Mouse (Mus musculus): ENCODE measurements around the gene Ank.
"Not testable (repeated sequence)": the region's sequence is repeated elsewhere in the genome, so short reads cannot be mapped to it uniquely, and the experiment has no call there.

Gene Ank

DNA sequence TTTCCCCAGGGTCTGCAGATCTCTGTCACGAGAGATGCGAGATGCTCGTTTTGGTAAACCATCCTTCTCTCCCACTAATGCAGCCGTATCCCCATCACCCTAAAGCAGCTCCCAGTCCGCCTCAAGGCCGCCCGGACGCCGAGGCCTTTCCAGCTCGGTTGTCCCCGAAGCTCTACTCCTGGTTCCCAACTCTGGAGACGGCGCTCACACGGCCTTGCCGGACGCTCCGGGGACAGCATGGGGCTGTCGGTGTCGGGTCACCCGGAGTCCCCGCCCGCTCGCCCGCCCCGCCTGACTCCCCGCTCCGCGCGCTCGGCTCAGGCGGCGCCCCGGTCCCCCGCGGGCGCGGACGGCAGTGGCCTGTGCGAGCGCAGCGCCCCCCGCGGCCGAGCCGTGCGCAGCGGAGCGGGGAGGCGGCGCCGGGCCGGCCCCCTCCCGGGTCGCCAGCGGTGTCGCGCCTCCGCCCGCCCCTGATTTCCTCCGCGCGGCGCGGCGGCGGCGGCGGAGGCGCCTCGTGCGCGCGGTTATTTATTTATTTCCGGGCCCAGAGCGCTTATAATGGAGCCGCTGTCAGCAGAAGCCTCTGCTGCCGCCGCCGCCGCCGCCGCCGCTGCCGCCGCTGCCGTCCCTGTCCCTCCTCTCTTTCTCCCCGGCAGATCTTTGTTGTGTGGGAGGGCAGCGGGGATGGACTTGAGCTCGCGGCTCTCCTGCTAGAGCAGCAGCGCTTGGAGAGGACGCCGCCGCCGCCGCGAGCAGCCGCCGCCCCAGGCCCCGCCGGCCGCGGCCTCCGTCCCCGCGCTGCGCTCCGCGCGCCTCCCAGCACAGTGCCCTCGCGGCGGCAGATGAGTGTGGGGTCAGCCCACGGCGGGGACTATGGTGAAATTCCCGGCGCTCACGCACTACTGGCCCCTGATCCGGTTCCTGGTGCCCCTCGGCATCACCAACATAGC, at the start of gene Ank:
Gene Ank (plus strand): TSS at position 547 of the 950 bp plus-strand sequence.
- peak; percentile 84 for DNase-seq (ENCODE audit: low read depth)

DNA sequence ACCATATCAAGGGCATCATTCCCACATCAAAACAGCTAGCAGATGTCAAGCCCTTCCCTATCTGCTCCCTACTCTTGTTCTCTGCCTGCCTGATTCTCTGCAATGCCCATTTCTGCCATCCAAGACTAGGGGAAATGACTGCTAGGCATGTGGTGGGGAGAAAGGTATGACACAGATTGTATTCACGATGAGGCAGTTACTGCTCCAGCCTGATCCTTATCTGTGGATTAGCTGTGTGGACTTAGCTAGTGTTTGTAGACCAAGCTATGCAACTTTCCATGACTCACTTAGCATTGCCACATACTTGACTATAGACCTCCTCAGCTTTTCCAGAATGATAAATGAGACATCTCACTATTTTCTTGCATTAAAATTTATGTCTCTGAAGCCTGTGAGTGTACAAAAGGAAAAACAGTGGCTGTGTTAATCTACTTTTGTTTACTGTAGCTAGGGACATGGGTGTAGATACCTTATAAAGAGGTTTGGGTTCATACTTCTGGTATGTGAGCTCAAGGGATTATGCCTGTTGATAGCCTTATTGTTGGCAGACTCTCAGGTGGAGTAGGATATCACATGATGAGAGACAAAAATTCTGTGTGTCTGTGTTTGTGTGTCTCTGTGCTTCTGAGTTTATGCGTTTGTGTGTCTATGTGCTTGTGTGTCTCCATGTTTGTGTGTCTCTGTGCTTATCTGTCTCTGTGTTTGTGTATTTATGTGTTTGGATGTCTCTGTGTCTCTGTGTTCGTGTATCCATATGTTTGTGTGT, 47.7 kb upstream of the Ank start:
- no peak for DNase-seq (ENCODE audit: low read depth)

DNA sequence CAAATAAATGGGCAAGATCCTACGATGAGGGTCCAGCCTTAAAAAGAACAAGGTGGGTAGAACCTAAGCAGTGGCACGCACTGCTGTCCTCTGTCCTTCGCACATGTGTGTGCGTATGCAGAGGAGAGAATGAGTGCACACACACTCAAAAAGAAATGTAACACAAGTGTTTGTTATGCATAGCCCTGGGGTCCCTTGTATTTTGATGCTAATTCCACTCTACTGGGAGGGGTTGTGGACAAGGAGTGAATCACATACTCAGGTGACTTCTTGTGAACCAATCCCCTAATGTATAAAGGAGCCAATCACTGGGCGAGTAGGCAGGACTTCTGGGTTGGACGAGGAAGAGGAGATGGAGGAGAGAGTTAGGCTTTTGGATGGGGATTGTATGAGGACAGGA, 44.9 kb upstream of the Ank start:
- no peak for DNase-seq (ENCODE audit: low read depth)

DNA sequence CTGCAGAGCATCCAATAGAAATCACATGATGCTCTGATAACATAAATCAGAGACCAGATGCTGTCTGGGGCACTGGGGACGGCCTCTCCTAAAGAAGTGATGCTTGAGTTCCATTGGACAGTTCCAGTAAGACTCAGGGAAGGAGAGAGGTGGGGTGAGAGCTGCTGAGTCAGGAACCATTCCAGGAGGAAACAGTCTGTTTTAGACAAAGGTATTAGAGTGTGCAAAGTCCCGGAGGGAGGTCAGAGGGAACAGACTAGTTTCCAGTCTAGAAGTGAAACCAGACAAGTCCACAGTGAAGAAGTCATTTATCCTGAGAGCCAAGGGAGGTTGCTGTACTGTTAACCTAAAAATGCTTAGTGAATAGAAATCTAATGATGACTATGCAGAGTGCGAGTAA, 38.9 kb upstream of the Ank start:
- no peak for DNase-seq (ENCODE audit: low read depth)

DNA sequence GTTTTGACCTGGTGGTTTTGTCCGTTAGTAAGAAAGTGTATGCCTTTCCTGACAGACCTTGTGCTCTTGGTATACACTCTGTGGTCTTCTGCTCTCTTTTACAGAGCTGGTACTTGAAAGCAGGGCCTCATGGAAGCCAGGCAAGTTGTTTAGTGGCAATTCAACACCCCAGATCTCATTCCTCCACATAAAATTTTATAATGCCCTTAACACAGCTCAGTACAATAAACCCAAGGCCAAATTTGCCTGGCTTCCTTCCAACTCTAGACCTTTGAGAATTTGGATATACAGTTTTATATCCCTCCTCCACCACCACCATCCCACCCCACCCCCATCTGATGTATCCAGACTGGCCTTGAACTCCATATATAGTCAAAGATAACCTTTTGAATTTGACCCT, 36.2 kb upstream of the Ank start:
- DNase-seq (ENCODE audit: low read depth): no peak

DNA sequence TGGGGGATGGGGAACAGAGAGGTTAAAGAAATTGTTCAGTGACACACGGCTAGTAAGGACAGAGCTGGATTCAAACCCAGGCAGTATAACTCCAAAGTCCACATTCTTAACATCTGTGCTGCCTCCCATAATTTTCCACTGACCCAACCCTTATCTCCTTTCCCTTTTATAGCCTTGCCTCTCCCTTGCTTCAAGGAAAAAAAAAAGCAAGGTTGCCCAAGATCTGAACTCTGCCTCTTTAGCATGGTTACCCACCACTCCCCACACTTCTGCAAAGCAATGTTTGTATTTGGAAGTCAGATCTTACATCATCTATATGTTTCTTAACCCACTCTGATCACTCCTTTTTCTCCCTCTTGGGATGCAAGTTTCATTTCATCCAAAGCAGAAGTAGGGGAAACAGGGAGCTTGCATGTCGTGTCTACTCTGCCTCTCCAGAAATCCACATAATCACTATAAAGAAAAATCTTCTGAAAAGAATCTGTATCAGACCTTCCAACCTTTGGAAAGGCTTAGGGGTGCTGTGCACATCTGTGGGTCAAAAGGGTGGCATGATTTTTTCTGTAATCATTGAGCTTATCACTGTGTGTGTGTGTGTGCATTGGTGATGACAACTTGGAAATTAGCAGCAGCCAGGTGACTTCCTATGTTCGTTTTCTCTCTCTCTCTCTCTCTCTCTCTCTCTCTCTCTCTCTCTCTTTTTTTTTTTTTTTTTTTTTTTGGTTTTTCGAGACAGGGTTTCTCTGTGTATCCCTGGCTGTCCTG, 33.4 kb upstream of the Ank start:
- no peak for DNase-seq (ENCODE audit: low read depth)

DNA sequence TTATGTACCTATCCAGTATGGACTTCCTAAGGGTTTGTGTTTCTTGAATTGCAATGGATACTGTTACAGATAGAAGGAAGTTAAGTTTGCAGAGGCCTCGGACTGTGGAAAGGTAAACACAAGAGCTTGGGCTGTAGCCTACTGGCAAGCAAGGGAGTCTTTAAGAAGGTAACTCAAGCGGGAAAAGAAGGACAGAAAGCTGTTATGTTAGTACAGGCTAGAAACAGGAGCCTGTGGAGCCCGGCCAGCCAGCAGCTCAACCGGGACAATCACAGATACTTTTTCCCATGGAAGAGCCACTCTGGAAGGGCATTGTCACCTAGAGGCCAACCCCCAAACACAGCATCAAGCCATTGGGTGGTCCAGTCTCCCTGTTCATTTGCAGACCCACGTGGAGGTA, 31.1 kb upstream of the Ank start:
- no peak for DNase-seq (ENCODE audit: low read depth)

DNA sequence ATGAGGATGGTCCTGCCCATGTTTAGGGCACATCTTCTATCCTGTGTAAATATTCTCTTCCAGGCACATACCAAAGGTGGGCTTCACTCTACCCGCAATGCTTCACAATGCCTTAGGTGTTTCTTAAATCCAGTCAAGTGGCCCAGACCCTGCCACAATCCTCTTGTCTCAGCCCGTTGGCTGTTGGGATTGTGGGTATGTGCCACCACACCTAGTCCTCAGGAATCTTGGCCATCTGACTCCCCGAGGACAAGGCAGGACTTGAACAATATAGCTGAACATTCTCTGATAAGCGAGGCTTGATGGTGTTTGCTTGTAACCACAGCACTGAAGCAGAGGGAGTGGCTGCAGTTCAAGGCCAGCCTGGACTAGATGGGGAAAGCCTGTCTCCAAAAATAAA, 30.3 kb upstream of the Ank start:
- DNase-seq (ENCODE audit: low read depth): no peak

DNA sequence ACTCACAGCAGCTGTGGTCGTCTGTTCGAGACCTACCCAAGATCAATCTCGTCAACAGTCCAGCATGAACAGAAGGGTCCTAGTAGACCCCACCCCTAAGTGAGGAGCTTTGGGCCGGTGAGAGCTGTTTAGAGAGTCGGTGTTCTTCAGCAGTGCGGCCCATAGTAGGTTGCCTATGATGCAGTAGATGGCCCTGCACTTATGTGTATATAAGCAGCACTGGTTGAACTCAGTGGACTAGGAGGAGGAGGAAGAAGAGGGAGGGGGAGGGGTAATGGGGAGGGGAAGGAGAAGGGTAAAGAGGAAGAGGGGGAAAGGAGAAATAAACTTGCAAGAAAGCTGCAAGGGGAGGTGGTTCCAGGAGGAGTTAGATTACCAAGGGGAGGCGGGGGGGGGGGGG, 25.4 kb upstream of the Ank start:
- DNase-seq (ENCODE audit: low read depth): no peak

DNA sequence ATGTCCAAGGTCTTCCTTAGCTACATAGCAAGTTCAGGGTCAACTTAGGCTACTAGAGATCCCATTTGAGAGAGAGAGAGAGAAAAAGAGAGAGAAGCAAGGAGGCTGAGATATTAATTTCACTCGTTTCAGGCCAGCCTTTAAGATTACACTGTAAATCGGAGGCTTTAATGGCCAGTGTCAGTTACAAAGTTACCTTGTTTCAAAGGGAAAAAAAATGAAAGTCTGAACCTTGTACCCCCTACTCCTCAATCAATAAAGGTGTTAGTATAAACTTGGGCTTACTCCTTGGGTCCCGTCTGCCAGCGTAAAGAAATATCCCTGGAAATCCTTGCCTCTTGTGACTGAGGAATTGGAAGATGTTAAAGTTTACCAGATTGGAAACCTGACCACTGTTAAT, 24.9 kb upstream of the Ank start:
- DNase-seq (ENCODE audit: low read depth): no peak

DNA sequence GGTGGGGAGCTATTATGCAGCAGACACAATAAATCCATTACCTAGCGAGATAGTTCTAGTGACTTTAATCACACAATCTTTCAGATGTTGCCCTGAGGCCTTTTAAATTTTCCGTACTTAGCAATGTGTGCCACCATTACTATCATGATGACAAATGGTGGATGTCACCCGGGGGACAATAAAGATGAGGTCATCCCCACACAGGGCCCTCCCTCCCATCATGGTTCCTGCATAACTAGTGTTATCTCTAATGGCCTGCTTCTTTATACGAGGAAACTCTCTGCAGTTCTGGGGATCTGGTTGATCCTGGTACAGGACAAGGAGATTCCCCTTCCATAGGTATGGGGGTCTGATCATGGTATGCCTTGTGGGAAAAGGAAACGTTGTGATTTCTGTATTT, 24.5 kb upstream of the Ank start:
- DNase-seq (ENCODE audit: low read depth): no peak

DNA sequence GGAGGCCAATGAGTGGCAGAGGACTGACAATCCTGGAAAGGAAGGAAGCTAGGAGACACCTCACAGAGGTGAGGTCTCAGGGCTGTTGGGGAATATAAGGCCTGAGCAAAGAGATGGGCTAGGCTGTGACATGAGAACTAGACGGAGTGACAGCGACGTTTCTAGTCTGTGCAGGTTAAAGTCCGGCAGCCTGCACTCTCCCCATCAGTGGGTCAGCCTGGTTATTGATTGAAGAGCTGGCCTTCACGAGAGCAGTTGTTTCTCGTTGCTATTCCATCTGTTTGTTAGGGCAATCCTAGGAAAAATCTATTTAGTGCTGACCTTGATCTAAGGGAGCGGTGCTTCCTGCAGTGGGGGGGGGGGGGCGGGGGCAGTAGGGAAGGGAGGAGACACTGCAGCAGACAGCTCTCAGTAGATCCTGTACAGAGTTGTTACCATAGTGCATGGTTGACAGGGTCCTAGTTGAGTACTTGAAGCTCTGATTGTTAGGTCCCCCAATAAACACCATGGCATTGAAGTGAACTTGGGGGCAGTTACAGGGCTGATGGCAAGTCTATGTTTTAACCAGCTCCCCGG, 21.6 kb upstream of the Ank start:
- DNase-seq (ENCODE audit: low read depth): no peak

DNA sequence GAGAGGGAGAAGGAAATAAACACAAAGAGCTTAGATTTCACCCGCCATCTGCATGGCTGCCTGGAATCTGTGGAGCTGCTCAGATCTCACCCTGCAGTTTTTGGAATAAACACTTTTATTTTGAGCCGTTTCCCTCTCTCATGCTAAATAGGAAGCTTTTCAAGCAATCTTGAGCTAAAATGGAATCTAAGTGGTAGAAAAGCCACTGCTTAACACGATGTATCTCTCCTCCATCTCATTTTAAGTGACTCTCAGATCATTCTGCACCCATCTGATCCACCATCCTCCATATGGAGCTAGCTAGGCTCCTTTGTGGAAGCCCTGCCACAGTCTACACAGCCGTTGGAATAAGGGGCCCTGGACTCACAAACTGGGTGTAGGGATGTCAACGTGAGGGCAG, 15.8 kb upstream of the Ank start:
- DNase-seq (ENCODE audit: low read depth): no peak

DNA sequence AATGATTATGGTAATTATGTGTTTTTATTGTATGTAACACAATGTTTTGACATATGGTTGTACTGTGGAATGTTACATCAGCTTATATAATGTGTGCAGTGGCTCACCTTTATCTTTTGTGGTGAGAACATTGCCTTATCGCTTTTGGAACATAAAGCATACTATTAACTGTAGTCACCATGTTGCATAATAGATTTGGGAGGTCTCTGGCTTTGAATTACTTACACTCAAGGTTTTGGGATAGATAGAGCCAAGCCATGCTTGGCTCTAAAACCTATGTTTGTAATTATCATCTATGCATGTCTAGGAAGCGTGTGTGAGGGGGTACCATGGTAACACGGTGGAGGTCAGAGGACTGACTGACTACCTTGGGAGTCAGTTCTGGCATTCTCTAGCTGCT, 14.7 kb upstream of the Ank start:
- no peak for DNase-seq (ENCODE audit: low read depth)

DNA sequence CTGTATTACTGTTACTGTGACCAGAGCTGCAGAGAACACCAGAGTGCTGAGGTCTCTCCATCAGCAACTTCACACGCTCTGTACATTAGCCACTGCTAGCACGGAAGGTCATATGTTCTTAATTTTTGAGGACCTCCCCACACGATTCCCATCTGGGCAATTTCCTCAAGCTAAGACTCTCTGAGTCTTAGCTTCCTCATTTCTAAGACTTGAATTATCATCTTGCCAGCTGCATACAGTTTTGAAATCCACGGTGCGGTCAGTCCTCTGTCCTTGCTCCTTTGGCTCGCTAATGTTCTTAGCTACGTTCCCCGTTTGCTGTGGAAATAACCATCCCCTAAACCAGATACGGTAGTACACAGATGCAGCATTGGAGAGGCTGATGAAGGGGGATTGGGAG, 14.0 kb upstream of the Ank start:
- DNase-seq (ENCODE audit: low read depth): no peak

DNA sequence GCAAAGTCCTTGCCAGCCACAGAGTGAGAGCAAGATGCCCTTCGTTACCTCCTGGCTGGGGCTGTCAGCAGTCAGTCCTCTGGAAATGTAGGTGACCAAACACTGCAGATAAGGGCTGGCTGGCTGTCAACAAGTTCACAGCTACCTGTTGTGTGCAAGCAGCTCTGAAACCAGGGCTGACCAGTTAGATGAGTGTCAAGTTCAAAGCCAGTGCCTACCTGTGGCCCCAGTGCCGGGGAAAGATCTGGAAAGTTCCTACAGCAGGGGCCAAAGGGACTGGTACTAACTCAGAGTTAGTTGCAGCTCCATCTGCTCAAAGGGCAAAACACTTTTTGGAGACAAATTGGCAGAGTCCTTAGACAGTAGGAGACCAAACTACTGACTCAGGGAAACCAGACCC, 9.5 kb upstream of the Ank start:
- no peak for DNase-seq (ENCODE audit: low read depth)

DNA sequence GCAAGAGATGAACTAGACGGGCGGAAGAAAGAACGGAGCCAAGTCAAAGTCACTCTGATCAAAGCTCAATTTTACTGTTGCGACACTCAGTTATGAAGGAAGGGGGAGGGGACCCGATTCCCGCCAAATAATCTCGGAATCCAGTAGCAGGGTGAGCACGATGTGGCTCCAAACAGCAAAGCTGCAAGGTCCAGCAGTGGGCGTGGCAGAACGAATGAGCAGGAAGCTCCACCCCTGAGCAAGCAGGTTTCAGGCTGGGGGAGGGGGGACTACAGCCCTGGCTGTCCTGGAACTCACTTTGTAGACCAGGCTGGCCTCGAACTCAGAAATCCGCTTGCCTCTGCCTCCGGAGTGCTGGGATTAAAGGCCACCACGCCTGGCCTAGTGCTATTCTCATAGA, 6.7 kb upstream of the Ank start:
- not testable (repeated sequence) for DNase-seq (ENCODE audit: low read depth)

DNA sequence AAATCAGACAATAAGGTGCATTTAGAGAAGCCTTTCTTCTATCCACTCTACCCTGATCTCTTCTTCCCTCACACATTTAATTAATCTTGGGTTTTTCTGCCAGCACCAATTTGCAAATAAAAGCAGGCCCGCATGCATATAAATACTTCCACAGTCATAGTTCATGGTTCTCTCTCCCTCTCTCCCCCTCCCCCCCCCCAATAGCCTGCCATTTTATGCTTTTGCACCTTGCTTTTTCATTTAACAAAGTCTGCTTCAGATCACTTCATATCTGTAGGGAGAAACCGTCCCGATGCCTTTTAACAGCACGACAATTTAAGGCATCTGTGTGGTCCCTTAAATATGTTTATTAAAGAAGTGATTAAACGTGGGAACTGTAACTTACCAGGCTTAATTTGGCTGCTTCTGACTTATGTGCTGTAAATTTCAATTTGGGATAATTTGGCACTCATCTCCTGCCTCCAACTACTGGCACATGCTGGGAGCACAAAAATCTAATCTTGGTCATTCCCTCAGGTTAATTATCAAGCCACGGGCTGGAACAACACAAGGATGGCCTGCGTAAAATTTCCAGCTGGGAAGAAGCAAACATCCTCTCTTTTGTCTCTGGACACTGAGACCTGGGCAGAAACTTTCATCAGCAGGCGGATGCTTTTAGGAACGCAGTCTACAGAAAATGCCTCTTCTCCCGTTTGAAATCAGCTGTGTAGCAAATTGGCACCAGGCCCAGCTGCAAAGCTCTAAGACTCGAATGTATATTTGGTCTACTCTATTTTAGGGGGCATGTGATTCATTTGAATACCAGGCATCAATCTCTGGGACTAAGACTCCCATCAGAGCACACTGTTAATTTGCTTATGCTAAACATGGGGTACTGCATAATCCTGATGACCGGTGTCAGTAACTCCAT, 4.9 kb upstream of the Ank start:
- no peak for DNase-seq (ENCODE audit: low read depth)

DNA sequence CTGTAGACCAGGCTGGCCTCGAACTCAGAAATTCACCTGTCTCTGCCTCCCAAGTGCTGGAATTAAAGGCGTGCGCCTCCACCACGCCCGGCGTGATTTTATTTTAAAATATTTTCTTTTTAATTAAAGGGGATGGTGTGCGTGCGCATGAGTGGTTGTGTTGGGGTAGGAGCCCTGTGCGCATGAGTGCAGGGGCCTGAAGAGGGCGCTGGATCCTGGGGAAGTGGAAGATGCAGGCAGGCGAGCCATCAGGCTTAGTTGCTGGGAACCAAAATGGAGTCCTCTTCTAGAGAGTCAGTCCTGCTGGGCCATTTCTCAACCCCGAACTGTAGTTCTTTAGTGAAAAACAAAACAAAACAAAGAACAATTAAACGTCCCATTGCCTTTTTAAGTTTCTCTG, 2.6 kb upstream of the Ank start:
- no peak for DNase-seq (ENCODE audit: low read depth)

DNA sequence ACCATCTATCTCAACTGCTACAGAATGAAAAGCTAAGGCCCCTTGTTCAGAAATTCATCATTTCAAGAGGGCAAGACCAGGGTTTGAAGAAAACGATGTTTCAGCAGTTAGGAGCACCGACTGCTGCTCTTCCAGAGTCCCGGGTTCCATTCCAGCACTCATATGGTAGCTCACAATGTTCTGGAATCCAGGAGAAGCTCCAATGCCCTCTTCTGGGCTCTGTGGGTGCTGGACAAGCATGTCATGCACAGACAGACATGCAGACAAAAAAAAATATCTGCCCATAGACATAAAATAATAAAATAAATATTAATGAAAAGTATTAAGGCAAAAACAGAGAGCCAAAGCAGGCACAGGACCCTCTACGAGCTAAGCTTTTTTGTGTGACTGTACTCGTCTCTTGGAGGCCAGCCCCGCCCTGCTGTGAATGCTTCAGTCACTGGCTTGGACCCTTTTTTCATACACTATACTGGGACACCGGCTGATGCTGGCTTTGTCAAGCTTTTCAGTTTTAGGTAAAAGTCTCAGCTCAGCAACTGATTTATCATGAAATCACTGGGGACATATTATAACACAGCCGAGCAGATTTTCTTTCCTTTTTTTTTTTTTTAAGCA, 979 bp upstream of the Ank start:
- no peak for DNase-seq (ENCODE audit: low read depth)

DNA sequence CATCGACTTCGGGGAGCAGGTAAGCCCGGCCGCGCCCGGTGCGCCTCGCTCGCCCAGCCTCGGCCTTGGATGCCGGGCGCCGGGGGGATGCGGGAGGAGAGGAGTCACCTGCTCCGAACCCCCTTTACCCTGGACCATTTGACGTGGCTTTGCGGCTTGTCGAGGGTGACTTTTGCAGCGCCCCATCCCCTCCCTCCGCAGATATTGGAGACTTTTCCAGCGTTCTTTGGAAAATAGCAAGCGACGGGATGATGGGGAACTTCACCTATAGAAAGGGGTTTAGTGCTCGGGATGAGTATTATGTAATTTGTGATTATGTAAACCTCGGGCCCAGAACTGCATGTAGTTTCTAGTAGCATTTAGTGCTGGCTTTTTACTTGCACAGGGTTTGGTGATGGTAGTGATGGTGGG, 609 bp downstream of the Ank start:
- peak; percentile 42 for DNase-seq (ENCODE audit: low read depth)
